Mouse (Mus musculus) lung, postnatal 14 days (tissue): ENCODE measurements around the gene Ckap2l.

ENCODE experiments used
- DNase-seq: peaks from one replicate; pipeline ENCODE4 v3.0.0; 2021

The Ckap2l gene

GRCm38 (mm10) chr2:129296671-129297588 is at the start of gene Ckap2l:
Ckap2l (minus strand) TSS chr2:129297212.
- DNase-seq: peak; percentile 97

- no peak for DNase-seq
Observed at GRCm38 (mm10) chr2:129338138-129338621, 41.2 kb upstream of the Ckap2l start.

GRCm38 (mm10) chr2:129333471-129333870 is 36.5 kb upstream of the Ckap2l start:
- DNase-seq: no peak

- DNase-seq: peak; percentile 37
Observed at GRCm38 (mm10) chr2:129330540-129330939, 33.5 kb upstream of the Ckap2l start.

GRCm38 (mm10) chr2:129330024-129330423 is 33.0 kb upstream of the Ckap2l start:
- DNase-seq: no peak

- DNase-seq: no peak
Observed at GRCm38 (mm10) chr2:129328238-129328637, 31.2 kb upstream of the Ckap2l start.

GRCm38 (mm10) chr2:129324216-129324615 is 27.2 kb upstream of the Ckap2l start:
- no peak for DNase-seq

GRCm38 (mm10) chr2:129322117-129322635 is 25.2 kb upstream of the Ckap2l start:
- DNase-seq: no peak

GRCm38 (mm10) chr2:129320033-129320605 is 23.1 kb upstream of the Ckap2l start:
- DNase-seq: no peak

GRCm38 (mm10) chr2:129315831-129316230 is 18.8 kb upstream of the Ckap2l start:
- no peak for DNase-seq

GRCm38 (mm10) chr2:129314880-129315279 is 17.9 kb upstream of the Ckap2l start:
- DNase-seq: no peak

- DNase-seq: no peak
Observed at GRCm38 (mm10) chr2:129313934-129314333, 16.9 kb upstream of the Ckap2l start.

GRCm38 (mm10) chr2:129309836-129310235 is 12.8 kb upstream of the Ckap2l start, which contains the start of gene Il1a:
Il1a (minus strand) TSS chr2:129309972.
- DNase-seq: no peak

GRCm38 (mm10) chr2:129306020-129306419 is 9.0 kb upstream of the Ckap2l start:
- DNase-seq: no peak

- DNase-seq: no peak
Observed at GRCm38 (mm10) chr2:129297589-129297982, 574 bp upstream of the Ckap2l start.

GRCm38 (mm10) chr2:129296086-129296485 is 926 bp downstream of the Ckap2l start:
- no peak for DNase-seq

GRCm38 (mm10) chr2:129295075-129295474 is 1.9 kb downstream of the Ckap2l start:
- DNase-seq: no peak

GRCm38 (mm10) chr2:129273823-129274222 is 23.2 kb downstream of the Ckap2l start:
- DNase-seq: no peak

GRCm38 (mm10) chr2:129270621-129271020 is 26.4 kb downstream of the Ckap2l start:
- DNase-seq: no peak

- DNase-seq: no peak
Observed at GRCm38 (mm10) chr2:129269986-129270385, 27.0 kb downstream of the Ckap2l start.

- DNase-seq: no peak
Observed at GRCm38 (mm10) chr2:129269161-129269643, 27.8 kb downstream of the Ckap2l start.

GRCm38 (mm10) chr2:129267738-129268137 is 29.3 kb downstream of the Ckap2l start:
- no peak for DNase-seq

GRCm38 (mm10) chr2:129265316-129265715 is 31.7 kb downstream of the Ckap2l start:
- no peak for DNase-seq

GRCm38 (mm10) chr2:129263073-129263472 is 33.9 kb downstream of the Ckap2l start:
- DNase-seq: no peak
